Mouse (Mus musculus): Measurements from ENCODE around the gene Tagap.

GRCm38 (mm10) chr17:7888291-7888690, 37.5 kb upstream of the Tagap start:
- no peak for TF ChIP-seq EP300 (IDR thresholded peaks at IDR 0.05; ENCODE audit: low read depth)
- TF ChIP-seq CTCF (IDR thresholded peaks at IDR 0.05; ENCODE audit: low read depth), result no peak

Data from liver, postnatal 0 days (tissue).